Mouse (Mus musculus) myocyte (in vitro differentiated cells): ENCODE data around the gene Hnf1b. TPM values are rescaled to one million over a fixed set of nuclear protein-coding genes. Genes with fewer than 3 reads are reported as not detected.

Experiments
- H3K27me3 ChIP-seq: one replicate; pipeline ENCODE4 v1.6.1; 2011; ENCODE audit not compliant: control insufficient read depth, insufficient read depth, insufficient read length
- H3K36me3 ChIP-seq: one replicate; pipeline ENCODE4 v1.6.1; 2011; ENCODE audit not compliant: control insufficient read depth, insufficient read depth
- H3K4me2 ChIP-seq: one replicate; pipeline ENCODE4 v1.6.1; 2011; ENCODE audit warnings: low read depth, control low read depth
- H3K4me3 ChIP-seq: one replicate; pipeline ENCODE4 v1.5.1; 2011; ENCODE audit warnings: mild to moderate bottlenecking, control low read depth, moderate library complexity
- H3K79me2 ChIP-seq: one replicate; pipeline ENCODE4 v1.6.1; 2011; ENCODE audit not compliant: control insufficient read depth, insufficient read depth
- H3ac ChIP-seq: one replicate; pipeline ENCODE4 v1.6.1; 2011; ENCODE audit not compliant: control insufficient read depth, insufficient read length
- CEBPB ChIP-seq: IDR thresholded peaks from 2 replicates; pipeline ENCODE4 v1.6.1; 2011; ENCODE audit warnings: mild to moderate bottlenecking, moderate library complexity; ENCODE audit not compliant: poor library complexity, insufficient read depth, severe bottlenecking
- E2F4 ChIP-seq: IDR thresholded peaks from one replicate; pipeline ENCODE4 v1.6.1; 2011; ENCODE audit warnings: mild to moderate bottlenecking, control low read depth, moderate library complexity; ENCODE audit not compliant: insufficient read depth
- MAX ChIP-seq: IDR thresholded peaks from one replicate; pipeline ENCODE4 v1.6.1; 2011; ENCODE audit warnings: low read depth, mild to moderate bottlenecking, control low read depth
- MYOD1 ChIP-seq, 3 experiments: IDR thresholded peaks; one replicate each; pipeline ENCODE4 v1.6.1; 2011; ENCODE audit warnings: control low read depth in 2 of 3, low read depth in 2 of 3, mild to moderate bottlenecking in 2 of 3, moderate library complexity in 1 of 3; ENCODE audit not compliant: insufficient read length in 2 of 3, control insufficient read depth in 1 of 3
- MYOG ChIP-seq, 3 experiments: IDR thresholded peaks; one replicate each; pipeline ENCODE4 v1.6.1; 2011; ENCODE audit warnings: control low read depth in 2 of 3, low read depth in 2 of 3, mild to moderate bottlenecking in 2 of 3; ENCODE audit not compliant: insufficient read length in 2 of 3, control insufficient read depth in 1 of 3, insufficient read depth in 1 of 3
- POLR2A ChIP-seq: IDR thresholded peaks from one replicate; pipeline ENCODE4 v1.6.1; 2011; ENCODE audit warnings: low read depth, mild to moderate bottlenecking, control low read depth, moderate library complexity; ENCODE audit not compliant: insufficient read length
- POLR2AphosphoS2 ChIP-seq: IDR thresholded peaks from one replicate; pipeline ENCODE4 v1.6.1; 2011; ENCODE audit warnings: low read depth, control low read depth; ENCODE audit not compliant: insufficient read length
- REST ChIP-seq: IDR thresholded peaks from one replicate; pipeline ENCODE4 v1.6.1; 2011; ENCODE audit warnings: mild to moderate bottlenecking, control low read depth, moderate library complexity; ENCODE audit not compliant: insufficient read depth, insufficient read length
- SRF ChIP-seq: IDR thresholded peaks from one replicate; pipeline ENCODE4 v1.6.1; 2011; ENCODE audit warnings: low read depth; ENCODE audit not compliant: control insufficient read depth, insufficient read length
- TCF12 ChIP-seq: IDR thresholded peaks from one replicate; pipeline ENCODE4 v1.6.1; 2011; ENCODE audit warnings: mild to moderate bottlenecking, control low read depth; ENCODE audit not compliant: poor library complexity, insufficient read depth, severe bottlenecking
- TCF3 ChIP-seq: IDR thresholded peaks from one replicate; pipeline ENCODE4 v1.6.1; 2011; ENCODE audit warnings: low read depth, control low read depth; ENCODE audit not compliant: insufficient read length
- USF1 ChIP-seq: IDR thresholded peaks from one replicate; pipeline ENCODE4 v1.6.1; 2011; ENCODE audit warnings: low read depth, mild to moderate bottlenecking, control low read depth, moderate library complexity
- polyA plus RNA-seq: library from polyadenylated mRNA; unstranded; fragments of >200 nt; fragmentation: generic; extraction: Trizol; gene quantifications from one replicate; pipeline ENCODE4 v1.2.1, GENCODE M21; 2012; ENCODE audit warnings: missing spikeins

Gene Hnf1b
- polyA plus RNA-seq, 1 experiment = not detected

DNA sequence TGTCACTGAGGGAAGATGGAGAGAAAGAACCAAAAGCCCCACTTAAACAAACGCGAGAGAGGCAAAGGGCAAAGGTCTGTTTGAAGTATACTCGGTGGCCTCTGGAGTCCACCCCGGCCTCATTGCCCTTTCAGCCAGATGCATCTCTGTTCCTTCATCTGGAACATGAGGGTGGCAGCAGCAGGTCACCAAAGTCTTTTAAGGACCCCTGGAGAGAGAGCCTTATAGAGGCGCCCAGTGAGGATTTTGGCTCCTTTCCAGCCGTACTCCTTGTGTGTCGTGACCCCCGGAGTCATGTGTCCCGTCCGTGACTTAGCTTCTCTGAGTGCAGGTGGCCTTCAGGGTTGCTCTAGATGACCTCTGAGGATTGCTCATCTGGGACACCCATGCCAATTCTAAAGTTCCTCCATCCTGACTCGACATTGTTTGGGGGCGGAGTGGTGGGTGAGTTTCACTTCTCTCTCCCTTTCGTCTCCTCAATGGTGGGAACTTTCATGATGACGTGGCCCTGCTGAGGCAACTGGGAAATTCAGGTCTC lies 15.8 kb upstream of the Hnf1b start:
- Histone ChIP-seq H3K27me3 (no peaks in the 10 kb centered on the region), H3K4me3 (no peak overlapping the region), H3K36me3 (no peaks in the 10 kb centered on the region), H3ac (no peak overlapping the region), H3K79me2 (no peaks in the 10 kb centered on the region), H3K4me2 (no peak overlapping the region)
- TF ChIP-seq POLR2AphosphoS2 = no peak
- no peak for TF ChIP-seq POLR2A
- no peak for TF ChIP-seq CEBPB
- TF ChIP-seq E2F4 = no peak
- no peak for TF ChIP-seq USF1
- no peak for TF ChIP-seq MAX

- no peak overlapping the region for H3K4me3 ChIP-seq
- H3K27me3 ChIP-seq = no peaks in the 10 kb centered on the region
- TF ChIP-seq MAX (no peak), MYOD1 (IDR thresholded peaks at IDR 0.05; ENCODE audit: control insufficient read depth in 1 of 3, insufficient read length in 2 of 3, low read depth in 2 of 3) (no peak), POLR2AphosphoS2 (no peak), POLR2A (no peak), TCF12 (no peak), SRF (no peak), CEBPB (no peak), MYOG (IDR thresholded peaks at IDR 0.05; ENCODE audit: control insufficient read depth in 1 of 3, insufficient read depth in 1 of 3, insufficient read length in 2 of 3, low read depth in 2 of 3) (no peak), E2F4 (no peak), TCF3 (no peak)
- H3K79me2 ChIP-seq = no peaks in the 10 kb centered on the region
- no peaks in the 10 kb centered on the region for H3K36me3 ChIP-seq
- no peak overlapping the region for H3ac ChIP-seq
- no peak overlapping the region for H3K4me2 ChIP-seq
Observed at GRCm38 (mm10) chr11:83839451-83839850, 10.4 kb upstream of the Hnf1b start.

DNA sequence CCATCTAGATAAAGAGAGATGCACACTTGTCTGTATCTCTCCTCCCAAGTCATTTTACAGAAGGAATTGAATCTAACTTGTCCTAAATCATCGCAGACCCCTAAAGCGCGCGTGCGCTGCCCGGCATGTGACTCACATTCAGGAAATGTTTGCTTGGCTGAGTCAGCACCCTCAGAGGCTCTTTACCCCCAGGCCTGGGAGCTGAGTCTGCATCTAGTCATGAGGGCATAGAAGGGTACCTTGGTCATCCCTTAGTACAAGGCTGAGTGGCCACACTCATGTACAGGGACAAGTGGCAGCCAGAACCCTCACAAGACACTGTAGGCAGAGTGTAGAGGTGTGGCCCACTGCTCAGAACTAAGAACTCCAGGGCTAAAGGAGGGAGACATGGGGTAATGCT lies 6.3 kb upstream of the Hnf1b start:
- H3K36me3 ChIP-seq = no peaks in the 10 kb centered on the region
- no peak overlapping the region for H3ac ChIP-seq
- H3K79me2 ChIP-seq = no peaks in the 10 kb centered on the region
- H3K4me2 ChIP-seq = peak overlapping the region; percentile 33
- H3K27me3 ChIP-seq = no peaks in the 10 kb centered on the region
- TF ChIP-seq SRF (no peak), POLR2AphosphoS2 (no peak), E2F4 (no peak), USF1 (peak; percentile 86), CEBPB (no peak), MYOD1 (IDR thresholded peaks at IDR 0.05; ENCODE audit: control insufficient read depth in 1 of 3, insufficient read length in 2 of 3, low read depth in 2 of 3) (no peak), MYOG (IDR thresholded peaks at IDR 0.05; ENCODE audit: control insufficient read depth in 1 of 3, insufficient read depth in 1 of 3, insufficient read length in 2 of 3, low read depth in 2 of 3) (no peak), TCF12 (no peak)
- no peak overlapping the region for H3K4me3 ChIP-seq

GRCm38 (mm10) chr11:83850586-83851272 lies 866 bp downstream of the Hnf1b start:
- no peaks in the 10 kb centered on the region for H3K79me2 ChIP-seq
- H3K4me2 ChIP-seq = no peak overlapping the region
- no peaks in the 10 kb centered on the region for H3K36me3 ChIP-seq
- TF ChIP-seq USF1 = no peak
- no peak for TF ChIP-seq MYOD1 (IDR thresholded peaks at IDR 0.05; ENCODE audit: control insufficient read depth in 1 of 3, insufficient read length in 2 of 3, low read depth in 2 of 3)
- no peak for TF ChIP-seq POLR2A
- TF ChIP-seq MYOG (IDR thresholded peaks at IDR 0.05; ENCODE audit: control insufficient read depth in 1 of 3, insufficient read depth in 1 of 3, insufficient read length in 2 of 3, low read depth in 2 of 3) = no peak
- no peak for TF ChIP-seq POLR2AphosphoS2
- no peak for TF ChIP-seq CEBPB
- TF ChIP-seq TCF3 = no peak
- no peak for TF ChIP-seq E2F4
- no peak for TF ChIP-seq MAX
- TF ChIP-seq TCF12 = no peak
- no peak for TF ChIP-seq REST
- no peak for TF ChIP-seq SRF
- no peak overlapping the region for H3ac ChIP-seq
- H3K27me3 ChIP-seq = peaks cover 44% of the 10 kb centered on the region
- no peak overlapping the region for H3K4me3 ChIP-seq

- Histone ChIP-seq H3K36me3 (no peaks in the 10 kb centered on the region), H3K4me2 (no peak overlapping the region), H3ac (no peak overlapping the region), H3K79me2 (no peaks in the 10 kb centered on the region), H3K4me3 (no peak overlapping the region), H3K27me3 (peaks cover 49% of the 10 kb centered on the region)
- no peak for TF ChIP-seq USF1
- TF ChIP-seq E2F4 = no peak
- TF ChIP-seq MYOG (IDR thresholded peaks at IDR 0.05; ENCODE audit: control insufficient read depth in 1 of 3, insufficient read depth in 1 of 3, insufficient read length in 2 of 3, low read depth in 2 of 3) = no peak
- no peak for TF ChIP-seq SRF
- TF ChIP-seq REST = no peak
- no peak for TF ChIP-seq MAX
- no peak for TF ChIP-seq MYOD1 (IDR thresholded peaks at IDR 0.05; ENCODE audit: control insufficient read depth in 1 of 3, insufficient read length in 2 of 3, low read depth in 2 of 3)
- TF ChIP-seq POLR2A = no peak
- TF ChIP-seq CEBPB = no peak
- TF ChIP-seq TCF12 = no peak
- TF ChIP-seq TCF3 = no peak
Observed at GRCm38 (mm10) chr11:83851273-83852015, 1.6 kb downstream of the Hnf1b start.
